Mouse (Mus musculus) embryonic fibroblast, embryonic 13.5 days (primary cell): ENCODE data around the gene Serpina10.
"Not testable (repeated sequence)": the region's sequence is repeated elsewhere in the genome, so short reads cannot be mapped to it uniquely, and the experiment has no call there.

Source experiments
- CTCF ChIP-seq: IDR thresholded peaks from 2 replicates; pipeline ENCODE4 v1.5.1; 2011; ENCODE audit warnings: mild to moderate bottlenecking, control low read depth, low read length, moderate library complexity, borderline replicate concordance; ENCODE audit not compliant: insufficient read depth
- POLR2A ChIP-seq: IDR thresholded peaks from 2 replicates; pipeline ENCODE4 v1.6.1; 2011; ENCODE audit warnings: low read depth, mild to moderate bottlenecking, control low read depth, low read length, moderate library complexity

DNA sequence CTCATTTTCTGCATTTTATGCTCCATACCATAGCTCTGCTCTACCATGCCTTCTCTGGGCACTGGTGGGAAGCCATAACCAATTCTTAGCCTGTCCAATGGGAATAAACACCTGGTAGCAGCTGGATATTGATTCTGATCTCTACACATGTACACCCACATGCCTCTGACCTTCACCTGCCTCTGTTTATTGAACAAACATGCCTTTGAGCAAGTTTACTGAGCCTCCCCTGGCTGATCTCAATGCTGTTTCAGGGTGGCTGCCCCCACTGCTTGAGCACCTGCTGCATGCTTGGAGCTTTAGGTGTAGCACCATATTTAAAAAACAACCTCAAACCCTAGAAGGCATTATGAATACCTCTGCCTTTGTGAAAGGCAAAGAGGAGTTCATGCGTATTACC lies 48.6 kb upstream of the Serpina10 start:
- TF ChIP-seq CTCF, POLR2A: not testable (repeated sequence)
